Comparison of ENCODE assay signal across 15 mouse cellular contexts in genomic region chr17:44603170-44603569, GRCm38 (mm10).
"Had no signal": no experiment of that assay in that cellular context is flagged by ENCODE, and none has a peak within 500 bp of the region (broad histone marks: within the 10 kb centered on the region; RNA-seq: fewer than 3 reads in every experiment).

No protein-coding gene starts in this region.

- DNase-seq: retina, postnatal 1 day; right cerebral cortex, adult 18-20 months; right cerebral cortex, postnatal 14 days; right cerebral cortex, postnatal 25 days; right cerebral cortex, postnatal 4 days; spleen, adult 18-20 months; thymus, adult 18-20 months; thymus, adult 2 months; thymus, postnatal 14 days; thymus, postnatal 25 days; thymus, postnatal 36 days; thymus, postnatal 4 days had no signal

- H3K9ac ChIP-seq: neural tube, embryonic 15.5 days; stomach, embryonic 15.5 days had no signal

- H3K4me3 ChIP-seq: neural tube, embryonic 15.5 days; stomach, embryonic 15.5 days had no signal

- H3K27ac ChIP-seq: neural tube, embryonic 15.5 days; stomach, embryonic 15.5 days; stomach, postnatal 0 days had no signal

- H3K4me2 ChIP-seq: neural tube, embryonic 15.5 days; stomach, embryonic 15.5 days had no signal

- H3K27me3 ChIP-seq: neural tube, embryonic 15.5 days; stomach, embryonic 15.5 days had no signal

- H3K36me3 ChIP-seq: neural tube, embryonic 15.5 days; stomach, embryonic 15.5 days had no signal

- H3K9me3 ChIP-seq: neural tube, embryonic 15.5 days; stomach, embryonic 15.5 days had no signal
